Mouse (Mus musculus) thymus, adult 2 months (tissue): Measurements from ENCODE around the gene Slc25a42.

Experiments
- CTCF ChIP-seq: fragments of 200-500 bp; IDR thresholded peaks from 2 replicates; pipeline ENCODE4 v1.5.1; 2012; ENCODE audit warnings: mild to moderate bottlenecking, control low read depth, low read length, moderate library complexity, borderline replicate concordance; ENCODE audit not compliant: control insufficient read depth, poor library complexity, insufficient read depth; ENCODE audit errors: extremely low read depth
- POLR2A ChIP-seq: fragments of 200-500 bp; IDR thresholded peaks from 2 replicates; pipeline ENCODE4 v1.6.1; 2012; ENCODE audit warnings: mild to moderate bottlenecking, low read length, control low read depth, moderate library complexity; ENCODE audit not compliant: control insufficient read depth, poor library complexity, insufficient read depth; ENCODE audit errors: extremely low read depth

- TF ChIP-seq POLR2A (no peak), CTCF (no peak)
These were observed 25.7 kb upstream of the Slc25a42 start for GRCm38 (mm10) chr8:70237842-70238241.
